Mouse (Mus musculus) mouse embryonic stem cell (cell line): Measurements from ENCODE around the gene Ly6g5b.

Experiments
- in situ Hi-C, 2 experiments: fragments of 300-500 bp; cut with MboI; formaldehyde crosslinking; loops; 1 replicate in 1 of 2; 3 replicates in 1 of 2; pipeline ENCODE4 v1.14.3; 2019 to 2020; ENCODE audit warnings: low sequenced_read_pairs in 2 of 2, low pct_unique_long_range_greater_than_20kb in 1 of 2, mixed read lengths in 1 of 2; ENCODE audit not compliant: unreplicated experiment in 1 of 2

Gene Ly6g5b

DNA sequence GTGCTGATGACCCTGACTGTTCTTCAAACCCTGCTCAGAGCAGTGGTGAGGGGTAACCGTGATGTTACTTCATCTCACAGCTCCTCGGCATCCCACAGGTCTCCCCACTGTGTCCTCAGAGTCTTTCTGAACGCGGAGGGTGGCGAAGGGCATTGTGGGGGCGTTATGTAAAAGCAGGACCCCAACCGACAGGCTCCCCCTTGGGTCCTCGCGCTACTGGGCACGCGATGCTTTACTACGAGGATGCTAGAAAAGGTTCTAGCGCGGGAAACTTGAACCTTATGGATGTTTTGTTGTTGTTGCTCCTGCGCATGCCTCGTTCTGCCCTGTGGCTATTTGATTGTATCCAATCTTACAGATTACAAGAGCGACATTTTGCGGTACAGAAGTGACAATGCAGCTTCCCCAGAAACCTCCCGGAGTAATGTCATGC, 6.7 kb upstream of the Ly6g5b start, which contains the start of gene Csnk2b:
TSS of gene Csnk2b (minus strand) at position 183 of the 433 bp plus-strand sequence.
- in situ Hi-C loops = no loop called here

DNA sequence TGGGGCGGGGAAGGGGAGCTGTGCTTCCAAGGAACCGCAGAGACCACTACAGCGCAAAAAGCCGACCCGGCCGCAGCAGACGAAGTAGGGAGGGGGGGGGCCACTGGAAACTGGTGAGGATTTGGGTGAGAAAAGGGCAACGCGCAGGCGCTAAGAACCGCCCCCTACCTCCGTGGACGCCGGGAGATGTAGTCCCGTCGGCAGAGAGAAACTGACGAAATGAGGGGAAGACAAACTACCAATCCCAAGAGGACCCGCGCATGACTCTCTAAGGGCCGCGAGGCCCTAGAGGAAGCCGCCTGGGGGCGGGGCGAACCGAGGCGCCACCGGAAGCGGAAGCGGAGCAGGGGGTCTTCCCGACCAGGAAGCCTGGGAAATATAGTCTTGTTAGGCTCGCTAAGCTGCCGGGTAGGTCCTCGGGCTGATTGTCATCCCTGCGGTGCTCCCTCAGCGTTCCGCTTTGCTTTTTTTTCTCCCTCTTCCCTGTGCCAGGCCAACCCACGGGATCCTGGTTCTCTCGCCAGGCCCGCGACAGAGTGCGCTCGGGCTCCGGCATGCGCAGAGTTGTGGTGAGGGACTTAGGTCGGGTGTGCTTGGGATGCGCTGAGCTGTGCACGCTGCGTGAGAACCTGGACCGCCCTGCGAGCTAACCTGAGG, 6.0 kb upstream of the Ly6g5b start, which contains the start of gene Gpank1:
TSS of gene Gpank1 (plus strand) at position 313 of the 657 bp plus-strand sequence.
- in situ Hi-C loops = no loop called here

DNA sequence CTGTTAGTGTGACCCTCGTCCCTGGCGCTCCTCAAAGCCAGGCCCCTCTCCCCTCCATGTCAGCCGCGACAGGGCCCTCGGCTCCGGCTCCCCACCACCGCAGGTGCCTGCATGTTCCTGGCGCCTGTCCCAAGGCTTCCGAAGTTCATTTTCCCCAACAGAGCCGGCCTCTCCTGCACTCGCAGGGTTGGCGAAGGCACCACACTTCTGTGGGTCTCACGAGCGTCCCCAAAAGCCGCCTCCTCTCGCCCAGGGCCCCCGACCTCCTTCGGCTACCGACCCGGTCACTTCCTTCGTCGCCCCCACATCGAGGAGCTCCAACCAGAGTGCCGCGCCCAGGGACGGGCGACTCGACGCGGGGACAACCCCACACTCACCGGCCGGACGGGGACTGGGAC, 5.5 kb upstream of the Ly6g5b start:
- in situ Hi-C loops = no loop called here

DNA sequence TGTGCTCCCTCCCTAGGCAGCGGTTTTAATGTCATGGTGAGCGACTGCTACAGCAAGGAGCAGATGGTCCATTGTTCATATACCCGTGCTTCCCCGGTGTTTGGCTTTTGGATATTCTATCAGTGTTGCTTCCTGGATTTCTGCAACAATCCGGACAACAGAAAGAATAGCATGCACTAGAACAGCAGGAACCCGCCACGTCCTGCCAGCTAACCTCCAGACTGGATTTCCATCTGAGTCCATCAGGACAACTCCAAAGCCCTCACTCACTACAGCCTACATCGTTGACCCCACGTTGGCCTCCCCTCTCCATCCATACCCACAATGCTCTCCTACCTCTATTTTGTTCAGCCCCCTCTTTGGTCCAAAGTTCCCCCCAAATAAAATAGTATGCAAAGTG, 3.5 kb downstream of the Ly6g5b start:
- in situ Hi-C loops = loop anchor here (5.0 to 10.0 kb wide), 2 partner anchors 89 to 107 kb away; partner anchors contain the start of gene Vars (in 1 of the 2)

DNA sequence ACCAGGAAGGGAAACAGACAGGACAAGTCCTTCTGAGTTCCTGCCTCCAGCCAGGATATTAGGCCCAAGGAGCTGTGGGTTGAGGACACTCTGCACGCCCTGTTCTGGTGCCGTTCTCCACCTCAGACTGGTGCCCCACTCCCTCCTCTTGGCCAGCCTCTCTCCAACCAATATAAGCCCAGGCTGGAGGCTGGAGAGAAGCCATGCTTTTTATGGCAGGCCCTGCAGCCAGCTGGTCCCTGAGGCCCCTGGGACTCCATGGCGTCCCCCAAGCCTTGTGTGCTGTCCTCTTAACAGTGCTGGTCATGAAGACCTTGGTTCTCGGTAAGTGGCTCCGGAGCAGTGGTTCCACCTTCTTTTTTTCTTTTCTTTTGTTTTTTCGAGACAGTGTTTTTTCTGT, 7.1 kb downstream of the Ly6g5b start, which contains the start of gene Ly6g5c:
TSS of gene Ly6g5c (plus strand) at position 183 of the 400 bp plus-strand sequence.
- in situ Hi-C loops = no loop called here

DNA sequence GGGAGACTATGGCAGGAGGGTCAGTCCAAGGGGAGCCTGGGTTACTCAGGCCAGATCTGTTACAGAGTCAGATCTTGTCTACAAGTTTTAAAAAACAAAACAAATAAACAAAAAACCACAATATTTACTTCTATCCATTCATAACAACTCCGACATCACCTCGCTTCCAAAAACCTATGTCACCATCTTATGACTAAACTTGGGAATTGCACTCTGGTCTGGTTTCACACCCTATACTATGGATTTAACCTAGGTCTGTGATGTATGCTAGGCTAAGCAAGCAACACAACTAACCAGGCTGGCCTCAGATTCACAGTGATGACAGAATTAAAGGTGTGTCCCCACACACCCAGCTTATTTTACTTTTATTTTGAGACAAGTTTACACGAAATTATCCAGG, 8.7 kb downstream of the Ly6g5b start:
- in situ Hi-C loops = no loop called here

DNA sequence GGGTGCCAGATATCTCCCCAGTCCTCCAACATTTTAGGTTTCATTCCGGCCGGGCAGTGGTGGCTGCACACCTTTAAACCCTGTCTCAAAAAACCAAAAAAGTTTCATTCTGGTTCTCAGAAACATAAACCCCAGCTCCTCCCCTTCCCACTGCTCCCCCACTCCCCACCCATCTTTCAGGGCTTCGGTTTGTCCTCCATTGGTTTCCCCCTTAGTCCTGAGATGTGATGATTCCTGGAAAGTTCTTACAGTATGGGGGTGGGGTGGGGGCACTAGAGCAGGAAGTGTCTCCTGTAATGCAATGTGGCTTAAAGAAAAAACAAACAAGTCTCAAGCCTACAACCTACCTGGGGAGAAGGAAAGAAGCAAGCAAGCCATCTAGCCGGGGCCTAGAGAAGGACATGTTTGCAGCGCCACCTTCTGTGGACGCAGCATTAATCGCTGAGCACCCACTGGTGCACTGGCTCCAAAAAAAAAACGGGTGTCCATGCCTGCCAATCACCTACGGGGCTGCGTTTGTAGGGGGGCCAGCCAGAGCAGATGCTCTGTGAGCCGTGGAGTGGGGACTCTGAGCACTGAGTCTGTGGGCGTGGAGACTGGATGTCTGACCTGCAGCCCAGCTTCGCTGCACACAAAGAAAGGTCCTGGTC, 9.4 kb downstream of the Ly6g5b start:
- in situ Hi-C loops = no loop called here

DNA sequence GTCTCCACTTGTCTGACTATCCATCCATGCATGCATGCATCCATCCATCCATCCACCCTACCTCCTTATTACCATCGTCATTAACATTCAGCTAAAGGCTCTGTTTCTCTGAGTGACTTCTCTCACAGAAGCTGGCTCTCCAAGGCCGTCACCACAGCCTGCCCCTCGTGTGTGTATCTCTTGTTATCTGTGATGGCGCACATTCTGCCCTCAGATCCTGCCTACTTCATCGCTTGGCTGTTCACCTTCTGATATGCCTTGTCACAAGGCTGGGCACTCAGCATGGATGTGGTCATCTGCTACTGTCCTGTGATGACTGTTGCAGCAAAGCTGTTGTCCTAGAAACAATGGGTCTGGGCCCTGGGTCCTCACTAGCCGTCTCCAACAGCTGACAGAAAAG, 10.5 kb downstream of the Ly6g5b start:
- in situ Hi-C loops = no loop called here

DNA sequence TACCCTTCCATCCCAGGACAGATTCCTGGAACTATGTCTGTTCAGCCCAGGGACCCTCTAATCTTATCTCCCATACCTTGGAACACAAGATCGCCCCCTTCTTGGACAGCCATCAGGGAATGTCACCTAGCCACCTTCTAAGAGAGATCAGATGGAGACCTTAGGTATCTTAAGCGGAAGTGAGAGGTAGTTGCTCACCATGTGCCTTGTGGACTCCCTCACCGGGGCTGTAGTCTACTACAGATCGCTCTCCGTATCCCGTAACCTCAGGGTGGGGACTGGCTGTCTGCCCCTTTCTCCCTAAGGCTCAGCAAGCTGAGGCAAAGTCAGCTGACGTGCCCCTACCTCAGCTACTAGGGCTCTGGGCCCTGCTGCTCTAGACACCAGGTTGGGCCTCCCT, 11.1 kb downstream of the Ly6g5b start:
- in situ Hi-C loops = no loop called here

DNA sequence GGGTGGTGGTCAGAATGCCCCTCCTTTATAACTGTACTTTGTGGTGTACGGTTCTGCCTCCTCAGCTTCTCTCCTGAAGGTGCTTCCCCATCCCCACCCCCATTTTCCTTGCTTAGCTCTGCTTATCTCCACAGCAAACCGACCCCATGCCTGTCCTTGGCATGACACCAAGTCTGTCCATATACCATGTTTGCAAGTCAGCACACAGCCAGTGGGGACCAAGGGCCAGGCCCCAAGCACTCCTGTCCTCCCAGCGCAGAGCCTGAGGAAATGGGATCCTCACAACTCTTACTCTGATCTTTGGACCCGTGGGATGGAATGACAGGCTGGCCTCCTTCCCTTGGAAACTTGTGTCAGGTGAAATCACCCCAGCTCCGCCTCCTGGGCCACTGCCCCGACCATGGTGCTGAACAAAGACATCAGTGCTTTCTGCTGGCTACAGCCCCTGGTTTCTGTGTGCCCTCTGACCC, 12.0 kb downstream of the Ly6g5b start:
- in situ Hi-C loops = no loop called here

DNA sequence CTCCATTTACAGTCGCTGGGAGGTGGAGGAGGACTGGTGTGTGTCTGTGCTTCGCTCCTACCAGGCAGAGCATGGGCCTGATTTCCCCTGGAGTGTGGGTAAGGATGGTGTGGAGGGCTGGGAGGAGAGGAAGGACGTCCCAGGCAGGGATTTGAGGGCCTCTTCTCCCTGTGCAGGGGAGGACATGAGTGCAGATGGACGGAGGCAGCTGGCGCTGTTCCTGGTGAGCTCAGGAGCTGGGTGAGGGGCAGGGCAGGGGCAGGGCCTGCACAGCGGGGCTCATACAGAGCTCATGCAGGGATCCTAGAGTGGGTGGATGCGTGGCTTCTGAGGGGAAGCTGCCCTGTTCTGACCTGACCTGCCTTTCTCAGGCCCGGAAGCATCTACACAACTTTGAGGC, 12.9 kb downstream of the Ly6g5b start:
- in situ Hi-C loops = no loop called here

DNA sequence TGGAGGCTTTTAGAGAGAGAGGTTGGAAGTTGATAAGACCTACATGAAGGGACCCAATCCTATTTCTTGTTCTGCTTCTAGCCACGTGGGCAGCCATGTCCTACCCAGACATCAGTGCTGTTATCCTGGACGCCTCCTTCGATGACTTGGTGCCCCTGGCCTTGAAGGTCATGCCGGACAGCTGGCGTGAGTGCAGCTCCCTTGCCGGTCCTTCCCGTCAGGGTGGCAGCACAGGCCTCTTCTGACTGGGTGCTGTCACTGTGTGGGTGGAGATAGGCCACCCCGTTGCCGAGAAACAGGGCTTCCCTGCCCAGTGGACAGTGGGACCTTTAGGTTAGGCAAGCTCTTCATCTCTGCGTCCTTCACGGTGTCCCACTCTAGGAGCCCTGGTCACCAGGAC, 14.1 kb downstream of the Ly6g5b start:
- in situ Hi-C loops = no loop called here

DNA sequence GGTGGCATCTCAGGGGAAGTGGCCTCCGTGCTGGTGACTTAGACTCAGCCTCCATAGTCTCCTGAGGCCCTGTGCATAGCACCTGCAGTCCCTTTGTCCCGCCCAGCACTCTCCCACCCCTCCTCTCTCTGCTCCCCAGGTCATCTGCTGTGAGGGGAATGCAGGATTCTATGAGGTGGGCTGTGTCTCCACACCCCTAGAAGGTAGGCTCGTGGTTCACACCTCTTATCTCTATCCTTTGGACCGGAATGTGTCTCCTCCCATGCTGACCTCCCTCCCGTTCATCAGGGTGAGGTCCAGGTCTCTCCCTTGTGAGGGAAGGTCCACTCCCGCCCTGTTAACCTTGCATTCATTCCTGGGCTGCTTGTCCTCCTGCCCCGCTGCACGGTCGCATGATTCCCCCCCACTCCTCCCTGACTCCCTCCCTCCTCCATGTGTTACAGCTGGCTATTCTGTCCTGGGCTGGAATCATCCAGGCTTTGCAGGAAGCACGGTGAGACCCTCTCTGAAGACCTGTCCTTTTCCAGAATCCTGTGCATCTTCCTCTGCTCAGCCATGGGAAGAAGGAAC, 14.9 kb downstream of the Ly6g5b start:
- in situ Hi-C loops = no loop called here

DNA sequence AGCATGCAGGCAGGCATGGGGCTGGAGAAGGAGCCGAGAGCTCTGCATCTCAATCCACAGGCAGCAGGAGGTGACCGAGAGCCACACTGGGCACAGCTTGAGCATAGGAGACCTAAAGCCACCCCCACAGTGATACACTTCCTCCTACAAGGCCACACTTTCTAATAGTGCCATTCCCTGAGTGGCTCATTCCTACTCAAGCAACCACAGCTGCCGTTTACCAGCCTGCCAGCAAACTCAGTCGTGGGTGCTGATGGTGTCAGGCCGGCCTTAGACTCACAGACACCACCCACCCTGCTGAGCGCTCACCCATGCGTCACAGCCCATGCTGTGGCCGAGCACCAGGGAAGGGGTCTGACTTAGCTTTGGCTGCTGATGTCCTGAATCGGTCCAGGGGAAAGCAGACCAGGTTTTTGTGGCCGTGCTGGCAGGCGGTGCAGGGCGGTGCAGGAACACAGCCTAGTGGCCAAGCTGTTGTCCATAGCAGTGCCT, 18.0 kb downstream of the Ly6g5b start:
- in situ Hi-C loops = no loop called here

DNA sequence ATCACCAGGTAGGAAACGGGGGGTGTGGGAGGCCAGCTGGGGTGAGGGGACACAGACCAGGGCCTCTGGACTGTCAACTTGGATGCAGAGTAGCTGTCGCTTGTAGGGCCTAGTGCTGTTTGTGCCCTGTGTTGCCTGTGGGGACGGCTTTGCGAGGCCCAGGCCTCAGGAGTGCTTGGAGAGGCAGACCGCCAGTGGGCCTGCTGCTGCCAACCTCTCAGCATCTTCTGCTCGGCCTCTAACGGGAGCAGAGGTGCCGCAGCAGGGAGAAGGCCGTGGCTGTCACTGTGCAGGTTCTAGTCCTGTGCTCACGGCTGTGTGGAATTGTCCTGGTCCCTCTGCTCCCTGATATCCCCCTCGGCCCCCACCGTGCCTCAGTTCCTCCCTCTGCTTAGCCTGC, 18.6 kb downstream of the Ly6g5b start:
- in situ Hi-C loops = no loop called here

DNA sequence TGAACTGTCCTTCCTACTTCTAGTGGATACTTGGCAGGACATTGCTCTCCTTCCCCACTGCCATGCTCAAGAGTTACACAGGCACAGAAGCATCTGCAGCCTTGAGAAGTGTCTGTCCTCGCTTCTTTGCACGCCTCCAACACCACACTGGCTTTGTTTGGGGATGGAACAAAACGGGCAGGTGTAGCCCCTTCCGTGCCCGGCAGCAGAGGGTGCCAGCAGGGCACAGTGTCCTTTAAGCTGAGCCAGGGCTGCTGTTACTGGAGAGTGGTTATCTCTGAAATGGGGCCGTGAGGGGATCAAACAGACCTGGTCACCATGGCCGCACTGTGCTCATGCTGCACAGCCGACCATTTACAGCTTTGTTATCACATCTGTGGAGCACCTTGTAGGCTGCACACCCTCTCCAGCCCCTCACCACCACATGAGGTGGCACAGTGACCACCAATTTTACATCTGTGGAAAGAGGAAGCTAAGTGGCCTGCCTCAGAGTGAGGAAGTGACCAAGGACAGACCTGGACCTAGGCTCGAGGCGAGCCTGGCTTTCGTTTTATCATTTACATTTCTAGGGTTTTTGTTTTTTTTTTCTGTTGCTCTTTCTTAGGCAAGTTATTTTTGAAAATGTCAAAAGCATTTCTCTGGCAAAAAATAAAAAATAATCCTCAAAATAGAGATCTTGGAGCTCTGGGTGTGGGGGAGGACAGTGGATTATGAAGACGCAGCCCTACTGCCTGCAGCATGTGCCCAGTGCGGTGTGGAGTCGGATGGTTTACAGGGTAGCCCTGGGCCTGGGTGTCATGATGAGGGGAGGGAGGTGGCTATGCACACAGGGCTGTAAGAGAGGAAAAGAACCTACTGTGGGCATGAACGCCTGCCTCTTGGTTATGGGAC, 20.5 kb downstream of the Ly6g5b start:
- in situ Hi-C loops = no loop called here

DNA sequence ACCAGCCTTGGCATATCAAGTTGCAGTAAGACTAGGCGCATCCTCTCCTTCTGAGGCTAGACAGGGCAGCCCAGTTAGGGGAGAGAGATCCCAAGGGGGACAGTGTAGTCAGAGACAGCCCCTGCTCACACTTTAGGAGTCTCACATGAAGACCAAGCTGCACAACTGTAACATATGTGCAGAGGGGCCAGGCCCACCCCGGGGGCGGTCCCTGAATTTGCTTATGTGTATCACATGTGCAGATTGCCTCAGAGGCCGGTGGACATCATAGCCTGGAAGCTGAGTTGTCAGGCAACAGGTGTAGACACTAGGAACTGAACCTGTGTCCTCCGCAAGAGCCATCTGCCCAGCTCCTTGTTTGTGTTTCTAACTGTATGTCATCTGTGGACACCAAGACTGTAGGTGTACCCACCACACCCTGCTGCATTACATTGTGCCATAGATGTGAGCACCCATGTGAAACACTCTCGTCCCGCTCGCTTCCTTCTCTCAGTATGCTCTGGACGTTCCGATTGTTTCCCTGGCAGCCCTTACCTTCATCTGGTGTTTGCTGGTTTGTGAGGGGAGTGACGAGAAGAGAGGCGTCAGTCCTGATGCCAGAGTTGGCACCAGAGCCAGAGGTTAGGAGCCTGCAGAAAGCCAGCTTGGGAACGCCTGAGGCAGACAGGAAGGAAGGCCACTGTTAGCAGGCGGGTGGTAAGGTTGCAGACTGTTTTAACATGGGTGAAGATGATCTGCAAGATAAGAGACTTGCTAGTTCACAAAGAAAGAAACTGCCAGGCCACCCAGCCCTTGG, 22.6 kb downstream of the Ly6g5b start:
- in situ Hi-C loops = no loop called here
